In the genomic region with DNA sequence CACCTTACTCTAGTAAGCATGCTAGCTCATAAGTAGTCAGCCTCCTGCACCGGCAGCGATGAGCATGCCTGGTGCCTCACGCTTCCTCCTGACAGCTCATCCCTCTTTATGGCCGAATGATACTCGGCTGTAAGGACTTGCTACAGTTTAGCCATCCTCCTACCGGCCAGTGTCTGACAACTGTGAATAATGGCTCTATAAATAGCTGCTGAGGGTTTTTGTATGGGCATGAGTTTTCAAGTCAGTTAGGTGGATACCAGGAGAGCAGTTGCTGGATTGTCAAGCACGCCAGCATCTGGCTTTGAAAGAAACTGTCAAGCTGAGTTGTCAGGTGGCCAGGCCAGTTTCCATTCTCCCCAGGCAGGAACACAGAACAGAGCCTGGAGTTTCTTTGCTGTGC, we compare ENCODE assay signal across 17 mouse cellular contexts. TPM values are rescaled to one million over a fixed set of nuclear protein-coding genes. Genes with fewer than 3 reads are reported as not detected.
DNase-seq lines count a peak whose midpoint lies in the region; ATAC-seq lines count a peak whose summit lies in the region.
"Had no signal": no experiment of that assay in that cellular context is flagged by ENCODE, and none has a peak within 500 bp of the region (broad histone marks: within the 10 kb centered on the region; RNA-seq: fewer than 3 reads in every experiment).

No protein-coding gene starts in this region.

- ATAC-seq in forebrain, embryonic 15.5 days (replicated peaks) = no peak
- ATAC-seq in forebrain, embryonic 16.5 days = no peak
- no peak for ATAC-seq in hindbrain, embryonic 11.5 days (ENCODE audit: low FRiP score)
- ATAC-seq: liver, embryonic 12.5 days; Patski had no signal

- peaks cover 26% of the 10 kb centered on the region for H3K4me1 ChIP-seq in forebrain, embryonic 15.5 days
- peaks cover 31% of the 10 kb centered on the region for H3K4me1 ChIP-seq in forebrain, embryonic 16.5 days (replicated peaks; ENCODE audit: control insufficient read depth, insufficient read depth, low read length)
- peaks cover 54% of the 10 kb centered on the region for H3K4me1 ChIP-seq in hindbrain, embryonic 10.5 days (replicated peaks)
- H3K4me1 ChIP-seq in hindbrain, embryonic 11.5 days (replicated peaks; ENCODE audit: control insufficient read depth, insufficient read depth, low read length) = peaks cover 5% of the 10 kb centered on the region; the same call in 1 of the 2 replicates
- H3K4me1 ChIP-seq: liver, embryonic 12.5 days had no signal

- H3K4me3 ChIP-seq in forebrain, embryonic 15.5 days = no peak overlapping the region
- H3K4me3 ChIP-seq in forebrain, embryonic 16.5 days (replicated peaks; ENCODE audit: low read length) = no peak overlapping the region
- no peak overlapping the region for H3K4me3 ChIP-seq in hindbrain, embryonic 10.5 days
- H3K4me3 ChIP-seq in hindbrain, embryonic 11.5 days (ENCODE audit: low read depth, low read length) = no peak overlapping the region
- H3K4me3 ChIP-seq: forebrain, embryonic 10.5 days; limb, embryonic 10.5 days; liver, embryonic 12.5 days had no signal

- WGBS in forebrain, embryonic 15.5 days = 42% methylated on average over 7 of the region's 7 CpGs
- 39% methylated on average over 7 of the region's 7 CpGs for WGBS in forebrain, embryonic 16.5 days
- 53% methylated on average over 7 of the region's 7 CpGs for WGBS in hindbrain, embryonic 10.5 days
- WGBS in hindbrain, embryonic 11.5 days = 24% methylated on average over 7 of the region's 7 CpGs

- no peak overlapping the region for H3K9ac ChIP-seq in forebrain, embryonic 15.5 days (replicated peaks)
- no peak overlapping the region for H3K9ac ChIP-seq in forebrain, embryonic 16.5 days (replicated peaks; ENCODE audit: low read depth, low read length)
- no peak overlapping the region for H3K9ac ChIP-seq in hindbrain, embryonic 11.5 days (ENCODE audit: low read depth, low read length)
- H3K9ac ChIP-seq: liver, embryonic 12.5 days had no signal

- no peaks in the 10 kb centered on the region for H3K36me3 ChIP-seq in forebrain, embryonic 15.5 days
- no peaks in the 10 kb centered on the region for H3K36me3 ChIP-seq in forebrain, embryonic 16.5 days (ENCODE audit: control insufficient read depth, insufficient read depth)
- no peaks in the 10 kb centered on the region for H3K36me3 ChIP-seq in hindbrain, embryonic 10.5 days
- H3K36me3 ChIP-seq in hindbrain, embryonic 11.5 days (ENCODE audit: control insufficient read depth, insufficient read depth, low read length) = no peaks in the 10 kb centered on the region
- H3K36me3 ChIP-seq: forebrain, embryonic 10.5 days; limb, embryonic 10.5 days; liver, embryonic 12.5 days had no signal

- no peaks in the 10 kb centered on the region for H3K9me3 ChIP-seq in forebrain, embryonic 15.5 days
- no peaks in the 10 kb centered on the region for H3K9me3 ChIP-seq in forebrain, embryonic 16.5 days (ENCODE audit: control insufficient read depth, low read length)
- no peaks in the 10 kb centered on the region for H3K9me3 ChIP-seq in hindbrain, embryonic 10.5 days
- H3K9me3 ChIP-seq in hindbrain, embryonic 11.5 days (ENCODE audit: control insufficient read depth, low read length) = no peaks in the 10 kb centered on the region
- H3K9me3 ChIP-seq: forebrain, embryonic 10.5 days; limb, embryonic 10.5 days; liver, embryonic 12.5 days had no signal

- peak overlapping the region; percentile 36 for H3K27ac ChIP-seq in forebrain, embryonic 15.5 days (replicated peaks)
- no peak overlapping the region for H3K27ac ChIP-seq in forebrain, embryonic 16.5 days (ENCODE audit: low read length)
- H3K27ac ChIP-seq in hindbrain, embryonic 10.5 days = peak overlapping the region; percentile 57; the same call in 1 of the 2 replicates
- no peak overlapping the region for H3K27ac ChIP-seq in hindbrain, embryonic 11.5 days (ENCODE audit: low read depth, low read length)
- H3K27ac ChIP-seq: forebrain, embryonic 10.5 days; limb, embryonic 10.5 days; liver, embryonic 12.5 days had no signal

- H3K4me2 ChIP-seq in forebrain, embryonic 15.5 days (replicated peaks) = no peak overlapping the region
- no peak overlapping the region for H3K4me2 ChIP-seq in forebrain, embryonic 16.5 days (ENCODE audit: low read length)
- H3K4me2 ChIP-seq in hindbrain, embryonic 11.5 days (replicated peaks; ENCODE audit: low read depth, low read length) = no peak overlapping the region
- H3K4me2 ChIP-seq: liver, embryonic 12.5 days had no signal

- no peaks in the 10 kb centered on the region for H3K27me3 ChIP-seq in forebrain, embryonic 15.5 days
- H3K27me3 ChIP-seq in forebrain, embryonic 16.5 days (replicated peaks; ENCODE audit: control insufficient read depth, insufficient read depth, low read length) = no peaks in the 10 kb centered on the region
- H3K27me3 ChIP-seq in hindbrain, embryonic 10.5 days (ENCODE audit: insufficient read depth, poor library complexity, severe bottlenecking) = peaks cover 13% of the 10 kb centered on the region; the same call in 1 of the 2 replicates
- H3K27me3 ChIP-seq in hindbrain, embryonic 11.5 days (ENCODE audit: control insufficient read depth, insufficient read depth, low read length) = no peaks in the 10 kb centered on the region
- H3K27me3 ChIP-seq: liver, embryonic 12.5 days; Patski had no signal

- no peak for DNase-seq in hindbrain, embryonic 10.5 days (ENCODE audit: low spot score)
- no peak for DNase-seq in hindbrain, embryonic 11.5 days (ENCODE audit: low spot score)
- DNase-seq in embryo, embryonic 10.5 days (ENCODE audit: low spot score) = peak; percentile 26
- peak; percentile 45 for DNase-seq in mesoderm, embryonic 11.5 days (ENCODE audit: low read depth, low spot score)
- no peak for DNase-seq in thymus, postnatal 4 days
- no peak for DNase-seq in frontal cortex, postnatal 14 days (ENCODE audit: low spot score in 2 of 2)
- DNase-seq: cerebellum, adult 11 months; cerebellum, postnatal 36 days; kidney, adult 18-20 months; layer of hippocampus, postnatal 36 days; thymus, postnatal 14 days had no signal

RNA-seq across cellular contexts. Expression of a gene that starts 52.7 kb away (rescaled TPM):
- polyA plus RNA-seq in forebrain, embryonic 15.5 days (2015; fragmentation: Nextera tagmentation; extraction: Ambion mirVana) = 65.1 and 68.2 TPM in 2 replicates
- polyA plus RNA-seq in forebrain, embryonic 16.5 days (2015; fragmentation: Nextera tagmentation; extraction: Ambion mirVana) = 72.1 and 74.8 TPM in 2 replicates
- 27.2 and 38.2 TPM in 2 replicates for polyA plus RNA-seq in hindbrain, embryonic 10.5 days (2016; fragmentation: Nextera tagmentation; extraction: Ambion mirVana)
- 13.0 and 18.5 TPM in 2 replicates for polyA plus RNA-seq in hindbrain, embryonic 11.5 days (2014; fragmentation: Nextera tagmentation; extraction: Ambion mirVana)

RNA-seq across cellular contexts. Expression of a gene that starts 58.0 kb away (rescaled TPM):
- 11.3 and 12.5 TPM in 2 replicates for polyA plus RNA-seq in forebrain, embryonic 15.5 days (2015; fragmentation: Nextera tagmentation; extraction: Ambion mirVana)
- 8.1 and 13.5 TPM in 2 replicates for polyA plus RNA-seq in forebrain, embryonic 16.5 days (2015; fragmentation: Nextera tagmentation; extraction: Ambion mirVana)
- polyA plus RNA-seq in hindbrain, embryonic 10.5 days (2016; fragmentation: Nextera tagmentation; extraction: Ambion mirVana) = 4.0 and 5.2 TPM in 2 replicates
- 3.2 and 5.0 TPM in 2 replicates for polyA plus RNA-seq in hindbrain, embryonic 11.5 days (2014; fragmentation: Nextera tagmentation; extraction: Ambion mirVana)

Comparison
In these comparisons a context has a peak if more than half of its experiments do, and no peak if none do; other contexts are left out.
1. H3K27ac ChIP-seq: peak in forebrain, embryonic 15.5 days (single experiment) and hindbrain, embryonic 10.5 days (single experiment); none in forebrain, embryonic 16.5 days (single experiment) and hindbrain, embryonic 11.5 days (single experiment).
2. DNase-seq: peak in embryo, embryonic 10.5 days (single experiment) and mesoderm, embryonic 11.5 days (single experiment); none in hindbrain, embryonic 10.5 days (single experiment), hindbrain, embryonic 11.5 days (single experiment), thymus, postnatal 4 days (single experiment) and frontal cortex, postnatal 14 days (0 of 2).